Mouse (Mus musculus): ENCODE data around the gene Sgsm1.

Sgsm1 gene

GRCm38 (mm10) chr5:113286591-113287520 is 23.7 kb downstream of the Sgsm1 start:
- in situ Hi-C loops (cut with MboI; ENCODE audit: unreplicated experiment in 2 of 2): loop anchor here in 1 of 2 experiments (10.0 kb wide), 3 partner anchors 102 to 448 kb away; partner anchors contain the start of gene Ficd

GRCm38 (mm10) chr5:113286048-113286447 is 24.5 kb downstream of the Sgsm1 start:
- in situ Hi-C loops (cut with MboI; ENCODE audit: unreplicated experiment in 2 of 2): loop anchor here in 1 of 2 experiments (10.0 kb wide), 3 partner anchors 101 to 449 kb away; partner anchors contain the start of gene Ficd

- in situ Hi-C loops (cut with MboI; ENCODE audit: unreplicated experiment in 2 of 2): loop anchor here in 1 of 2 experiments (10.0 kb wide), 3 partner anchors 101 to 449 kb away; partner anchors contain the start of gene Ficd
Measured at GRCm38 (mm10) chr5:113285541-113285940, 25.0 kb downstream of the Sgsm1 start.

GRCm38 (mm10) chr5:113283726-113284125 is 26.9 kb downstream of the Sgsm1 start:
- in situ Hi-C loops (cut with MboI; ENCODE audit: unreplicated experiment in 2 of 2): loop anchor here in 1 of 2 experiments (10.0 kb wide), 3 partner anchors 99 to 451 kb away; partner anchors contain the start of gene Ficd

- in situ Hi-C loops (cut with MboI; ENCODE audit: unreplicated experiment in 2 of 2): loop anchor here in 1 of 2 experiments (10.0 kb wide), 3 partner anchors 97 to 453 kb away; partner anchors contain the start of gene Ficd
Measured at GRCm38 (mm10) chr5:113281557-113281956, 29.0 kb downstream of the Sgsm1 start.

GRCm38 (mm10) chr5:113280138-113280856 is 30.3 kb downstream of the Sgsm1 start:
- in situ Hi-C loops (cut with MboI; ENCODE audit: unreplicated experiment in 2 of 2): loop anchor here in 1 of 2 experiments (10.0 kb wide), 3 partner anchors 95 to 455 kb away; partner anchors contain the start of gene Ficd

GRCm38 (mm10) chr5:113275839-113276238 is 34.7 kb downstream of the Sgsm1 start:
- in situ Hi-C loops (cut with MboI; ENCODE audit: unreplicated experiment in 2 of 2): no loop called here

- in situ Hi-C loops (cut with MboI; ENCODE audit: unreplicated experiment in 2 of 2): no loop called here
Measured at GRCm38 (mm10) chr5:113271207-113271811, 39.3 kb downstream of the Sgsm1 start.

- in situ Hi-C loops (cut with MboI; ENCODE audit: unreplicated experiment in 2 of 2): no loop called here
Measured at GRCm38 (mm10) chr5:113270043-113270442, 40.5 kb downstream of the Sgsm1 start.

GRCm38 (mm10) chr5:113268246-113268645 is 42.3 kb downstream of the Sgsm1 start:
- in situ Hi-C loops (cut with MboI; ENCODE audit: unreplicated experiment in 2 of 2): no loop called here

- in situ Hi-C loops (cut with MboI; ENCODE audit: unreplicated experiment in 2 of 2): no loop called here
Measured at GRCm38 (mm10) chr5:113265637-113266036, 44.9 kb downstream of the Sgsm1 start.

GRCm38 (mm10) chr5:113250806-113251205 is 59.8 kb downstream of the Sgsm1 start:
- in situ Hi-C loops (cut with MboI; ENCODE audit: unreplicated experiment in 2 of 2): no loop called here

GRCm38 (mm10) chr5:113249263-113249930 is 61.2 kb downstream of the Sgsm1 start:
- in situ Hi-C loops (cut with MboI; ENCODE audit: unreplicated experiment in 2 of 2): no loop called here

- in situ Hi-C loops (cut with MboI; ENCODE audit: unreplicated experiment in 2 of 2): no loop called here
Measured at GRCm38 (mm10) chr5:113230196-113230595, 80.4 kb downstream of the Sgsm1 start.

- in situ Hi-C loops (cut with MboI; ENCODE audit: unreplicated experiment in 2 of 2): no loop called here
Measured at GRCm38 (mm10) chr5:113226632-113227102, 83.9 kb downstream of the Sgsm1 start, which contains the start of gene Tmem211. Gene Tmem211 (plus strand): TSS chr5:113226909.

GRCm38 (mm10) chr5:113225686-113226435 is 84.7 kb downstream of the Sgsm1 start:
- in situ Hi-C loops (cut with MboI; ENCODE audit: unreplicated experiment in 2 of 2): no loop called here

GRCm38 (mm10) chr5:113225271-113225670 is 85.3 kb downstream of the Sgsm1 start:
- in situ Hi-C loops (cut with MboI; ENCODE audit: unreplicated experiment in 2 of 2): no loop called here

- in situ Hi-C loops (cut with MboI; ENCODE audit: unreplicated experiment in 2 of 2): no loop called here
Measured at GRCm38 (mm10) chr5:113223888-113224287, 86.7 kb downstream of the Sgsm1 start.
